19 mouse cellular contexts compared by ENCODE assay signal in the genomic region with DNA sequence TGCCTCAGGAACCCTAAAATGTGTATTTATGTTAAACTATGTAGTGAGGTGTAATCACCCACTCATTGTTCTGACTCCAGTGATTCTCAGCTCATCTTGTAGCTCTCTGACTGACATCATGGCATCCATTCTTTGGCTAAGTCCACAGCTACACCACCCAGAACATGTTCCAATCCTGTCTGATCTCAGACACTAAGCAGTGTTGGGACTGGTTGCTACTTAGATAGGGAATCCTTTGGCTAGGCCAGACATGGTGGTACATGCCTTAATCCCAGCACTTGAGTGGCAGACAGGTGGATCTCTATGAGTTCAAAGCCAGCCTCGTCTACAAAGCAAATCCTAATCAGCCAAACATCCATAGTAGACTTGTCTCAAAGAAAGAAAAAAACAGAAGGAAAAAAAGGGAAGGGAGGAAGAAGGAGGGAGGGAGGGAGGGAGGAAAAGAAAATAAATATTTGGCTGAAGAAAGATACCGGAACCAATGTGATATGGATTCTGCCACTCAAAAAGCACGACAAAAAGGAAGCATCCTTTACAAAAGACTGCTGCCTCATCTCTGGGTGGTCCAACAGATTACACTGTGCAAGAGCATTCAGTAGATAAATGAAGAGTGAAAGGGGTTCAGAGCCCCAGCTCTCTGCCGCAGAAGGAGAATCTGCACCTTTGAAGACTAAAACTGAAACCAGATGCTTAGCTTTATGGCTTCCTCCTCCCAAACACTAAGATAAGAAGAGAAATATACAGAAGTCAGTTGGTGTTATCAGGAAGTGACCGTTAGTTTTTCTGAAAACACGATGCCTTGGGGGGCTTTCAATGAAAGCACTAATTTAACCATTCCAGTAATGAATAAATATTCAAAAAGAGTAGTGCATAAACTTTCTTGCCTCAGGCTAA. TPM values are rescaled to one million over a fixed set of nuclear protein-coding genes. Genes with fewer than 3 reads are reported as not detected.
DNase-seq lines count a peak whose midpoint lies in the region; ATAC-seq and TF ChIP-seq lines count a peak whose summit lies in the region.
"Had no signal": no experiment of that assay in that cellular context is flagged by ENCODE, and none has a peak within 500 bp of the region (broad histone marks: within the 10 kb centered on the region; RNA-seq: fewer than 3 reads in every experiment).

No protein-coding gene starts in this region.

- no peaks in the 10 kb centered on the region for H3K79me2 ChIP-seq in MEL (ENCODE audit: control insufficient read depth, insufficient read depth, low read length, poor library complexity)

- H3K4me2 ChIP-seq in liver, embryonic 14.5 days (ENCODE audit: low read depth) = peak overlapping the region; percentile 32
- H3K4me2 ChIP-seq: embryonic facial prominence, embryonic 15.5 days; forebrain, embryonic 12.5 days; hindbrain, embryonic 12.5 days had no signal

- peak; percentile 94 for DNase-seq in MEL (ENCODE audit: low read depth, low spot score)
- DNase-seq in liver, embryonic 14.5 days (ENCODE audit: low read depth in 3 of 3, low spot score in 3 of 3) = no peak
- peak; percentile 47 for DNase-seq in thymus, postnatal 25 days
- DNase-seq in ovary, postnatal 10 days (ENCODE audit: low spot score) = no peak
- no peak for DNase-seq in right cerebral cortex, postnatal 10 days (ENCODE audit: low spot score in 2 of 2)
- DNase-seq: cerebellum, postnatal 25 days; heart, adult 18-20 months; kidney, adult 11 months; kidney, postnatal 14 days; lung, adult 18-20 months; right cerebral cortex, postnatal 4 days had no signal

- TF ChIP-seq EP300 in MEL (IDR thresholded peaks at IDR 0.05; ENCODE audit: low read depth in 1 of 2, low read length in 2 of 2) = peak; percentile 98 to 99
- TF ChIP-seq EP300 in liver, embryonic 14.5 days (IDR thresholded peaks at IDR 0.05; ENCODE audit: low read depth) = peak; percentile 47; the same call in 1 of the 2 replicates

- H3K27ac ChIP-seq in MEL (ENCODE audit: control insufficient read depth, low read depth, low read length) = peak overlapping the region; percentile 96
- no peak overlapping the region for H3K27ac ChIP-seq in liver, embryonic 14.5 days
- H3K27ac ChIP-seq: embryonic facial prominence, embryonic 15.5 days; forebrain, embryonic 12.5 days; hindbrain, embryonic 12.5 days; macrophage had no signal

- no peak for ATAC-seq in megakaryocyte, adult 5-6 weeks (ENCODE audit: poor library complexity, severe bottlenecking)
- ATAC-seq in liver, embryonic 14.5 days (ENCODE audit: insufficient read depth) = no peak
- ATAC-seq: midbrain, embryonic 16.5 days; Patski had no signal

- H3K9me3 ChIP-seq in megakaryocyte, embryonic 14.5 days = peaks cover 9% of the 10 kb centered on the region
- H3K9me3 ChIP-seq in MEL (replicated peaks; ENCODE audit: insufficient read depth, low read length) = no peaks in the 10 kb centered on the region
- H3K9me3 ChIP-seq in liver, embryonic 14.5 days (ENCODE audit: control insufficient read depth, low read length) = no peaks in the 10 kb centered on the region
- H3K9me3 ChIP-seq: embryonic facial prominence, embryonic 15.5 days; forebrain, embryonic 12.5 days; hindbrain, embryonic 12.5 days had no signal

- peak in 1 of 2 experiments; percentile 74; a peak in 2 of 4 replicates for TF ChIP-seq POLR2A in MEL (IDR thresholded peaks at IDR 0.05; ENCODE audit: control insufficient read depth in 1 of 2, insufficient read depth in 1 of 2, low read depth in 1 of 2, low read length in 2 of 2, poor library complexity in 1 of 2)

- peaks cover 2% of the 10 kb centered on the region for H3K27me3 ChIP-seq in megakaryocyte, embryonic 14.5 days (replicated peaks)
- H3K27me3 ChIP-seq in MEL (ENCODE audit: control insufficient read depth in 1 of 2, insufficient read depth in 2 of 2, low read length in 2 of 2) = no peaks in the 10 kb centered on the region
- no peaks in the 10 kb centered on the region for H3K27me3 ChIP-seq in liver, embryonic 14.5 days (ENCODE audit: control insufficient read depth, insufficient read depth, low read length)
- H3K27me3 ChIP-seq: embryonic facial prominence, embryonic 15.5 days; hindbrain, embryonic 12.5 days; Patski had no signal

- TF ChIP-seq RAD21 in MEL (IDR thresholded peaks at IDR 0.05; ENCODE audit: low read depth, low read length) = no peak

- peak overlapping the region; percentile 48 for H3K4me3 ChIP-seq in megakaryocyte, embryonic 14.5 days (replicated peaks)
- peak overlapping the region; percentile 20 to 41 for H3K4me3 ChIP-seq in MEL (ENCODE audit: control insufficient read depth in 1 of 2, insufficient read depth in 1 of 2, low read depth in 2 of 2, low read length in 2 of 2)
- no peak overlapping the region; a peak in 1 of 4 replicates for H3K4me3 ChIP-seq in liver, embryonic 14.5 days (ENCODE audit: insufficient read depth in 1 of 2, low read depth in 2 of 2, low read length in 2 of 2)
- H3K4me3 ChIP-seq: embryonic facial prominence, embryonic 15.5 days; forebrain, embryonic 12.5 days; hindbrain, embryonic 12.5 days had no signal

- no peaks in the 10 kb centered on the region for H3K36me3 ChIP-seq in megakaryocyte, embryonic 14.5 days (replicated peaks; ENCODE audit: low read length)
- H3K36me3 ChIP-seq in MEL (ENCODE audit: control insufficient read depth in 1 of 2, insufficient read depth in 2 of 2, low read length in 2 of 2) = peaks cover 0 to 42% of the 10 kb centered on the region in 2 experiments; a peak in 2 of 4 replicates
- H3K36me3 ChIP-seq in liver, embryonic 14.5 days (replicated peaks; ENCODE audit: control insufficient read depth, insufficient read depth, low read depth) = no peaks in the 10 kb centered on the region
- H3K36me3 ChIP-seq: embryonic facial prominence, embryonic 15.5 days; forebrain, embryonic 12.5 days; hindbrain, embryonic 12.5 days had no signal

- no peak for TF ChIP-seq CTCF in MEL (IDR thresholded peaks at IDR 0.05 in 2 of 3, conservative IDR thresholded peaks at IDR 0.05 in 1 of 3; ENCODE audit: control insufficient read depth in 1 of 3, insufficient read depth in 1 of 3, low read depth in 2 of 3, low read length in 3 of 3, poor library complexity in 1 of 3, severe bottlenecking in 1 of 3)
- no peak for TF ChIP-seq CTCF in liver, embryonic 14.5 days (IDR thresholded peaks at IDR 0.05; ENCODE audit: low read depth)

- H3K4me1 ChIP-seq in megakaryocyte, embryonic 14.5 days = peaks cover 29% of the 10 kb centered on the region
- peaks cover 28 to 53% of the 10 kb centered on the region in 2 experiments for H3K4me1 ChIP-seq in MEL (ENCODE audit: control insufficient read depth in 1 of 2, insufficient read depth in 2 of 2, low read length in 2 of 2)
- peaks cover 4 to 11% of the 10 kb centered on the region in 2 experiments; a peak in 3 of 4 replicates for H3K4me1 ChIP-seq in liver, embryonic 14.5 days (replicated peaks; ENCODE audit: control insufficient read depth in 2 of 2, insufficient read depth in 2 of 2, low read length in 1 of 2)

- H3K9ac ChIP-seq in MEL (ENCODE audit: control insufficient read depth, low read depth, low read length, poor library complexity, severe bottlenecking) = peak overlapping the region; percentile 46
- no peak overlapping the region for H3K9ac ChIP-seq in liver, embryonic 14.5 days (replicated peaks)
- H3K9ac ChIP-seq: embryonic facial prominence, embryonic 15.5 days; forebrain, embryonic 12.5 days; hindbrain, embryonic 12.5 days had no signal

- WGBS in liver, embryonic 14.5 days (ENCODE audit: insufficient replicate concordance) = 18% methylated on average over 6 of the region's 6 CpGs

TF ChIP-seq in MEL, 35 proteins besides CTCF, POLR2A, EP300 and RAD21 (continues in another document):
- TF ChIP-seq CHD2 (IDR thresholded peaks at IDR 0.05; ENCODE audit: low read length) (peak; percentile 41; the same call in 1 of the 2 replicates), USF2 (IDR thresholded peaks at IDR 0.05; ENCODE audit: borderline replicate concordance in 1 of 2, insufficient read depth in 1 of 2, low read depth in 1 of 2, low read length in 2 of 2) (no peak), SMC3 (IDR thresholded peaks at IDR 0.05; ENCODE audit: low read depth, low read length) (no peak), POLR2AphosphoS2 (IDR thresholded peaks at IDR 0.05; ENCODE audit: low read length) (peak; percentile 53; the same call in 1 of the 2 replicates), ZMIZ1 (IDR thresholded peaks at IDR 0.05; ENCODE audit: low read depth, low read length) (peak; percentile 77; the same call in 1 of the 2 replicates), MAX (IDR thresholded peaks at IDR 0.05; ENCODE audit: low read length) (no peak), TBP (IDR thresholded peaks at IDR 0.05; ENCODE audit: low read depth, low read length) (peak; percentile 65), UBTF (IDR thresholded peaks at IDR 0.05; ENCODE audit: borderline replicate concordance, insufficient read depth, low read depth, low read length) (no peak), ZC3H11A (IDR thresholded peaks at IDR 0.05; ENCODE audit: low read depth, low read length) (no peak), MAFK (IDR thresholded peaks at IDR 0.05; ENCODE audit: borderline replicate concordance, low read depth, low read length) (peak; percentile 71; the same call in 1 of the 2 replicates), MYC (IDR thresholded peaks at IDR 0.05; ENCODE audit: low read depth, low read length) (peak; percentile 92), TAL1 (IDR thresholded peaks at IDR 0.05; ENCODE audit: low read length) (peak; percentile 71), MXI1 (IDR thresholded peaks at IDR 0.05; ENCODE audit: low read depth, low read length) (peak; percentile 39; the same call in 1 of the 2 replicates), ETS1 (IDR thresholded peaks at IDR 0.05; ENCODE audit: low read depth, low read length) (peak; percentile 96), E2F4 (IDR thresholded peaks at IDR 0.05; ENCODE audit: borderline replicate concordance, low read depth, low read length) (no peak), GATA1 (IDR thresholded peaks at IDR 0.05; ENCODE audit: low read depth, low read length) (peak; percentile 97), SIN3A (IDR thresholded peaks at IDR 0.05; ENCODE audit: low read length) (peak; percentile 97), ZNF384 (IDR thresholded peaks at IDR 0.05; ENCODE audit: low read depth, low read length) (peak; percentile 75), NRF1 (IDR thresholded peaks at IDR 0.05; ENCODE audit: insufficient read depth, low read depth, low read length, poor library complexity, severe bottlenecking) (0 out of 2 replicates have a peak, but pooled peaks have one; percentile 4)

RNA-seq across cellular contexts. Expression of gene Med13, which starts 51.5 kb away (rescaled TPM):
- 0.15 and 0.46 TPM in 2 replicates for polyA plus RNA-seq in megakaryocyte, embryonic 14.5 days (2012; ENCODE audit: insufficient read depth, low replicate concordance)
- 51.7 and 62.6 TPM in 2 replicates for total RNA-seq in megakaryocyte, adult 5-6 weeks (2015)
- total RNA-seq in megakaryocyte, adult 5-6 weeks (2017) = 54.4 and 65.2 TPM in 2 replicates
- 26.4 and 34.8 TPM in 2 replicates for total RNA-seq in MEL (2012; rRNA removed)
- 100 to 1,000 TPM in 1 of 2 experiments, 10 to 100 TPM in 1; 23.3 to 114 TPM for polyA plus RNA-seq in MEL (2012; ENCODE audit: insufficient read depth in 1 of 2, insufficient read length in 2 of 2, low read depth in 1 of 2, low replicate concordance in 2 of 2, missing spikeins in 1 of 2)
- 4.5 and 5.0 TPM in 2 replicates for polyA plus RNA-seq in liver, embryonic 14.5 days (2012; rRNA removed)
- polyA plus RNA-seq in liver, embryonic 14.5 days (2014; fragmentation: Nextera tagmentation; extraction: Ambion mirVana) = 3.7 and 4.4 TPM in 2 replicates

Comparison
In these comparisons a context has a peak if more than half of its experiments do, and no peak if none do; other contexts are left out.
1. H3K4me3 ChIP-seq: peak in megakaryocyte, embryonic 14.5 days (single experiment) and MEL (2 of 2); none in liver, embryonic 14.5 days (0 of 2).
2. DNase-seq: peak in MEL (single experiment) and thymus, postnatal 25 days (single experiment); none in liver, embryonic 14.5 days (0 of 3), ovary, postnatal 10 days (single experiment) and right cerebral cortex, postnatal 10 days (0 of 2).
3. RNA of gene Med13, which starts 51.5 kb away (polyA plus RNA-seq): 23.3 to 114 TPM in MEL; 3.7 to 5.0 TPM in liver, embryonic 14.5 days and 0.15 to 0.46 TPM in megakaryocyte, embryonic 14.5 days; every median in the first group is over 4 times any median in the second.